In genomic region chr2:158098730-158099129, GRCm38 (mm10) we compare ENCODE assay signal across 21 mouse cellular contexts. TPM values are rescaled to one million over a fixed set of nuclear protein-coding genes. Genes with fewer than 3 reads are reported as not detected.
DNase-seq lines count a peak whose midpoint lies in the region; ATAC-seq and TF ChIP-seq lines count a peak whose summit lies in the region.
"Had no signal": no experiment of that assay in that cellular context is flagged by ENCODE, and none has a peak within 500 bp of the region (broad histone marks: within the 10 kb centered on the region; RNA-seq: fewer than 3 reads in every experiment).

No protein-coding gene starts in this region.

- peak overlapping the region; percentile 35; the same call in 1 of the 2 replicates for H3K27ac ChIP-seq in gastrocnemius, adult 2 months
- no peak overlapping the region for H3K27ac ChIP-seq in midbrain, embryonic 15.5 days
- H3K27ac ChIP-seq in forebrain, embryonic 11.5 days (ENCODE audit: low read depth, low read length) = no peak overlapping the region
- H3K27ac ChIP-seq: embryonic facial prominence, embryonic 13.5 days; embryonic facial prominence, embryonic 15.5 days; forebrain, embryonic 10.5 days; forebrain, embryonic 13.5 days; forebrain, embryonic 15.5 days had no signal

- H3K36me3 ChIP-seq in midbrain, embryonic 15.5 days (replicated peaks) = no peaks in the 10 kb centered on the region
- no peaks in the 10 kb centered on the region for H3K36me3 ChIP-seq in forebrain, embryonic 11.5 days (ENCODE audit: control insufficient read depth, insufficient read depth, low read length)
- H3K36me3 ChIP-seq: embryonic facial prominence, embryonic 13.5 days; embryonic facial prominence, embryonic 15.5 days; forebrain, embryonic 10.5 days; forebrain, embryonic 15.5 days had no signal

- H3K4me2 ChIP-seq in midbrain, embryonic 15.5 days = no peak overlapping the region
- H3K4me2 ChIP-seq in forebrain, embryonic 11.5 days (ENCODE audit: low read depth, low read length, severe bottlenecking) = no peak overlapping the region
- H3K4me2 ChIP-seq: embryonic facial prominence, embryonic 13.5 days; embryonic facial prominence, embryonic 15.5 days; forebrain, embryonic 13.5 days; forebrain, embryonic 15.5 days had no signal

- TF ChIP-seq CTCF in gastrocnemius, adult 2 months (IDR thresholded peaks at IDR 0.05) = no peak

- no peak for DNase-seq in gastrocnemius, adult 2 months
- no peak for DNase-seq in gastrocnemius, postnatal 4 days (ENCODE audit: low spot score in 2 of 2)
- DNase-seq in forebrain, embryonic 11.5 days (ENCODE audit: low spot score) = no peak
- DNase-seq: adrenal gland, adult 8-10 months; adrenal gland, postnatal 14 days; adrenal gland, postnatal 36 days; cerebellum, adult 11-12 months; cerebellum, adult 8-10 months; cerebellum, adult 9-11 months; cerebellum, postnatal 36 days; embryo, embryonic 11 days had no signal

- intact Hi-C loops in gastrocnemius, adult 2 months (cut with DNase I) = no loop called here

- no peak overlapping the region for H3K4me3 ChIP-seq in gastrocnemius, adult 2 months
- H3K4me3 ChIP-seq in midbrain, embryonic 15.5 days = no peak overlapping the region
- H3K4me3 ChIP-seq in forebrain, embryonic 11.5 days (ENCODE audit: low read depth, low read length) = no peak overlapping the region
- H3K4me3 ChIP-seq: embryonic facial prominence, embryonic 13.5 days; embryonic facial prominence, embryonic 15.5 days; erythroblast, embryonic 14.5 days; forebrain, embryonic 10.5 days; forebrain, embryonic 13.5 days; forebrain, embryonic 15.5 days had no signal

- H3K27me3 ChIP-seq in midbrain, embryonic 15.5 days (replicated peaks) = no peaks in the 10 kb centered on the region
- no peaks in the 10 kb centered on the region for H3K27me3 ChIP-seq in forebrain, embryonic 11.5 days (ENCODE audit: control insufficient read depth, insufficient read depth, low read length)
- H3K27me3 ChIP-seq: embryonic facial prominence, embryonic 13.5 days; embryonic facial prominence, embryonic 15.5 days; forebrain, embryonic 13.5 days; forebrain, embryonic 15.5 days; Patski had no signal

- H3K9me3 ChIP-seq in midbrain, embryonic 15.5 days = no peaks in the 10 kb centered on the region
- H3K9me3 ChIP-seq in forebrain, embryonic 11.5 days (ENCODE audit: control insufficient read depth, low read length) = no peaks in the 10 kb centered on the region
- H3K9me3 ChIP-seq: embryonic facial prominence, embryonic 13.5 days; embryonic facial prominence, embryonic 15.5 days; forebrain, embryonic 10.5 days; forebrain, embryonic 13.5 days; forebrain, embryonic 15.5 days had no signal

- 88% methylated on average over 5 of the region's 5 CpGs for WGBS in midbrain, embryonic 15.5 days
- 87% methylated on average over 5 of the region's 5 CpGs for WGBS in forebrain, embryonic 11.5 days

- no peak overlapping the region for H3K9ac ChIP-seq in midbrain, embryonic 15.5 days
- H3K9ac ChIP-seq in forebrain, embryonic 11.5 days (ENCODE audit: low read length) = no peak overlapping the region
- H3K9ac ChIP-seq: embryonic facial prominence, embryonic 13.5 days; embryonic facial prominence, embryonic 15.5 days; forebrain, embryonic 13.5 days; forebrain, embryonic 15.5 days had no signal

- ATAC-seq in monocyte, adult 5-6 weeks (replicated peaks; ENCODE audit: insufficient number of reproducible peaks, low FRiP score, low TSS enrichment, poor library complexity, severe bottlenecking) = 0 out of 2 replicates have a peak, but pooled peaks have one; percentile 6
- no peak for ATAC-seq in midbrain, embryonic 15.5 days (replicated peaks)
- ATAC-seq in forebrain, embryonic 11.5 days (replicated peaks; ENCODE audit: low FRiP score) = no peak
- ATAC-seq: activated CD4-positive, CD25-positive, alpha-beta regulatory T cell, adult 4 months; forebrain, embryonic 13.5 days; forebrain, embryonic 15.5 days; Patski had no signal

- H3K4me1 ChIP-seq in midbrain, embryonic 15.5 days = no peaks in the 10 kb centered on the region
- no peaks in the 10 kb centered on the region for H3K4me1 ChIP-seq in forebrain, embryonic 11.5 days (replicated peaks; ENCODE audit: control insufficient read depth, insufficient read depth, low read length)
- H3K4me1 ChIP-seq: forebrain, embryonic 13.5 days; forebrain, embryonic 15.5 days had no signal

RNA-seq across cellular contexts. Expression of gene Tgm2, which starts 47.5 kb away (rescaled TPM):
- 10 to 100 TPM; 44.2 to 55.4 TPM for total RNA-seq in gastrocnemius, adult 2 months (2021)
- total RNA-seq in gastrocnemius, postnatal 4 days (2021) = 100 to 1,000 TPM in 1 of 2 experiments, 10 to 100 TPM in 1; 81.0 to 130 TPM
- 131 to 275 TPM (median 210 TPM) in 3 replicates for total RNA-seq in monocyte, adult 5-6 weeks (2017)
- 10.1 and 12.4 TPM in 2 replicates for polyA plus RNA-seq in midbrain, embryonic 15.5 days (2015; fragmentation: Nextera tagmentation; extraction: Ambion mirVana)
- polyA plus RNA-seq in forebrain, embryonic 11.5 days (2014; fragmentation: Nextera tagmentation; extraction: Ambion mirVana) = 4.2 and 4.7 TPM in 2 replicates
